Mouse (Mus musculus) kidney, adult 2 months (tissue): ENCODE results near the gene Hoxc5.

Source experiments
- CTCF ChIP-seq: fragments of 200-500 bp; conservative IDR thresholded peaks from 2 replicates; pipeline ENCODE4 v1.5.1; 2011; ENCODE audit warnings: low read depth, mild to moderate bottlenecking, control low read depth, low read length, moderate library complexity, mixed read lengths; ENCODE audit not compliant: insufficient read depth, insufficient read length
- POLR2A ChIP-seq: fragments of 200-500 bp; IDR thresholded peaks from one replicate; pipeline ENCODE4 v1.6.1; 2011; ENCODE audit warnings: low read depth, low read length, control low read depth

DNA sequence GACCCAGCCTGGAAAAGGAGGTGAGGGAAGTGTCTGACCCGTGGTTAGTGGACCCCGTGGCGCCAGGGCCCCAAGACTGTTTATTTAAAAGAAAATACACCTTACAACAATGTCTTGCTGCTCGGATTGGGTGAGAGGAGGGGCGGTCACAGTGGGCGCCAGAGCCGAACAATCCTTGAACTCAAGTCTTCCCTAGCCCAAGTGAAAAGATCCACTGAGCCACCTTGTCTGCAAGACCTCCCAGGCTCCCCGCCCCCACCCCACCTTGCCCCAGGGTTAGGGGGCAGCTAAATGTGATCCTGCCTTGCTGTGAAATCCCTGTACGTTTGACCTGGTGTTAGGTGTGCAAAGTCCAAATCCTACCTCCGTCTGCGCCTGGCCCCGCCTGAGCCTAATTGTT lies 10.3 kb upstream of the Hoxc5 start:
- TF ChIP-seq CTCF = no peak
- no peak for TF ChIP-seq POLR2A
